Mouse (Mus musculus) embryonic facial prominence, embryonic 15.5 days (tissue): ENCODE results near the gene Tfip11. TPM values are rescaled to one million over a fixed set of nuclear protein-coding genes. Genes with fewer than 3 reads are reported as not detected.

Experiments
- ATAC-seq: fragments of 200-750 bp; cut with Nextera tagmentation; 2 replicates; pipeline ENCODE4 v1.8.0; 2017; ENCODE audit warnings: low read depth, moderate TSS enrichment; ENCODE audit not compliant: insufficient number of reproducible peaks, low FRiP score, low TSS enrichment
- H3K27ac ChIP-seq: fragments of 300-500 bp; sonication (generic); replicated peaks from 2 replicates; pipeline ENCODE4 v1.5.1; 2015; ENCODE audit warnings: mild to moderate bottlenecking, inconsistent platforms
- H3K27me3 ChIP-seq: fragments of 300-500 bp; sonication (generic); 2 replicates; pipeline ENCODE4 v1.6.1; 2015; ENCODE audit warnings: inconsistent platforms
- H3K36me3 ChIP-seq: fragments of 300-500 bp; sonication (generic); 2 replicates; pipeline ENCODE4 v1.6.1; 2015; ENCODE audit warnings: mild to moderate bottlenecking, inconsistent platforms
- H3K4me1 ChIP-seq: fragments of 300-500 bp; sonication (generic); 2 replicates; pipeline ENCODE4 v1.6.1; 2015; ENCODE audit warnings: inconsistent platforms
- H3K4me2 ChIP-seq: fragments of 300-500 bp; sonication (generic); replicated peaks from 2 replicates; pipeline ENCODE4 v1.6.1; 2015; ENCODE audit warnings: mild to moderate bottlenecking, inconsistent platforms
- H3K4me3 ChIP-seq: fragments of 300-500 bp; sonication (generic); replicated peaks from 2 replicates; pipeline ENCODE4 v1.5.1; 2015; ENCODE audit warnings: mild to moderate bottlenecking, inconsistent platforms
- H3K9ac ChIP-seq: fragments of 300-500 bp; sonication (generic); 2 replicates; pipeline ENCODE4 v1.6.1; 2015; ENCODE audit warnings: inconsistent platforms
- H3K9me3 ChIP-seq: fragments of 300-500 bp; sonication (generic); replicated peaks from 2 replicates; pipeline ENCODE4 v1.6.1; 2016; ENCODE audit warnings: inconsistent platforms
- WGBS: fragments of 180-500 bp; shearing (Covaris S2); methylation state at CpG from one replicate; pipeline ENCODE4 v1.1.7; 2015; 5-methylcytosine and 5-hydroxymethylcytosine counted together
- polyA plus RNA-seq: library from polyadenylated mRNA; unstranded; fragments of >200 nt; fragmentation: Nextera tagmentation; extraction: Ambion mirVana; gene quantifications from 2 replicates; pipeline ENCODE4 v1.2.1, GENCODE M21; 2015

Tfip11 gene
- 30.5 and 31.1 TPM in 2 replicates for polyA plus RNA-seq

- peak within 1 kb of the TSS; percentile 65 for H3K4me2 ChIP-seq
- no peaks in the 10 kb centered on the region for H3K27me3 ChIP-seq
- H3K27ac ChIP-seq: peak within 1 kb of the TSS; percentile 80
- ATAC-seq: peak; percentile 82
- H3K9me3 ChIP-seq: no peaks in the 10 kb centered on the region
- 7% methylated on average over 48 of the region's 48 CpGs for WGBS
- H3K9ac ChIP-seq: peak within 1 kb of the TSS; percentile 75
- peaks cover 30% of the 10 kb centered on the region for H3K4me1 ChIP-seq
- H3K36me3 ChIP-seq: peaks cover 33% of the 10 kb centered on the region
- peak within 1 kb of the TSS; percentile 94 for H3K4me3 ChIP-seq
Measured at GRCm38 (mm10) chr5:112325546-112326445, at the start of gene Tfip11. Gene Tfip11, plus strand, starts transcription at chr5:112326358.

GRCm38 (mm10) chr5:112276907-112277348, 49.2 kb upstream of the Tfip11 start:
- ATAC-seq: no peak; the same call in 1 of the 2 replicates
- Histone ChIP-seq H3K36me3 (no peaks in the 10 kb centered on the region), H3K4me2 (peak overlapping the region; percentile 79), H3K27ac (peak overlapping the region; percentile 68), H3K9ac (peak overlapping the region; percentile 77), H3K9me3 (no peaks in the 10 kb centered on the region), H3K4me1 (peaks cover 49% of the 10 kb centered on the region), H3K4me3 (peak overlapping the region; percentile 82), H3K27me3 (no peaks in the 10 kb centered on the region; the same call in 1 of the 2 replicates)
- under 1% methylated on average over 24 of the region's 24 CpGs for WGBS

GRCm38 (mm10) chr5:112277906-112278470, 48.2 kb upstream of the Tfip11 start:
- Histone ChIP-seq H3K27ac (no peak overlapping the region), H3K36me3 (no peaks in the 10 kb centered on the region), H3K27me3 (no peaks in the 10 kb centered on the region), H3K9me3 (no peaks in the 10 kb centered on the region), H3K9ac (no peak overlapping the region), H3K4me2 (peak overlapping the region; percentile 79; the same call in 1 of the 2 replicates), H3K4me1 (peaks cover 58% of the 10 kb centered on the region), H3K4me3 (peak overlapping the region; percentile 82; the same call in 1 of the 2 replicates)
- ATAC-seq: no peak
- 86% methylated on average over 11 of the region's 11 CpGs for WGBS

GRCm38 (mm10) chr5:112279181-112280021, 46.8 kb upstream of the Tfip11 start:
- 69% methylated on average over 17 of the region's 17 CpGs for WGBS
- no peaks in the 10 kb centered on the region for H3K27me3 ChIP-seq
- H3K36me3 ChIP-seq: no peaks in the 10 kb centered on the region
- no peak overlapping the region for H3K4me3 ChIP-seq
- no peak overlapping the region; the same call in 1 of the 2 replicates for H3K27ac ChIP-seq
- H3K4me1 ChIP-seq: peaks cover 71% of the 10 kb centered on the region
- no peak for ATAC-seq
- H3K9me3 ChIP-seq: no peaks in the 10 kb centered on the region
- no peak overlapping the region for H3K4me2 ChIP-seq
- H3K9ac ChIP-seq: no peak overlapping the region

GRCm38 (mm10) chr5:112280151-112280550, 46.0 kb upstream of the Tfip11 start:
- 76% methylated on average over 7 of the region's 7 CpGs for WGBS
- peaks cover 71% of the 10 kb centered on the region for H3K4me1 ChIP-seq
- no peak overlapping the region for H3K4me3 ChIP-seq
- no peaks in the 10 kb centered on the region for H3K27me3 ChIP-seq
- H3K4me2 ChIP-seq: no peak overlapping the region
- no peak for ATAC-seq
- no peaks in the 10 kb centered on the region for H3K9me3 ChIP-seq
- H3K27ac ChIP-seq: no peak overlapping the region; the same call in 1 of the 2 replicates
- H3K36me3 ChIP-seq: no peaks in the 10 kb centered on the region
- H3K9ac ChIP-seq: no peak overlapping the region

- H3K9me3 ChIP-seq: no peaks in the 10 kb centered on the region
- no peak overlapping the region for H3K4me2 ChIP-seq
- peaks cover 77% of the 10 kb centered on the region for H3K4me1 ChIP-seq
- no peak overlapping the region for H3K9ac ChIP-seq
- no peaks in the 10 kb centered on the region for H3K27me3 ChIP-seq
- no peak overlapping the region for H3K4me3 ChIP-seq
- no peak for ATAC-seq
- H3K27ac ChIP-seq: no peak overlapping the region
- no peaks in the 10 kb centered on the region for H3K36me3 ChIP-seq
- 39% methylated on average over 15 of the region's 15 CpGs for WGBS
Measured at GRCm38 (mm10) chr5:112280863-112281660, 45.1 kb upstream of the Tfip11 start.

- Histone ChIP-seq H3K9me3 (no peaks in the 10 kb centered on the region), H3K27ac (0 out of 2 replicates have a peak overlapping the region, but pooled peaks have one; percentile 13), H3K36me3 (no peaks in the 10 kb centered on the region), H3K9ac (no peak overlapping the region), H3K4me3 (no peak overlapping the region), H3K4me1 (peaks cover 77% of the 10 kb centered on the region), H3K27me3 (no peaks in the 10 kb centered on the region), H3K4me2 (no peak overlapping the region)
- 76% methylated on average over 4 of the region's 4 CpGs for WGBS
- ATAC-seq: no peak
Measured at GRCm38 (mm10) chr5:112281676-112282075, 44.5 kb upstream of the Tfip11 start.

GRCm38 (mm10) chr5:112282123-112282779, 43.9 kb upstream of the Tfip11 start:
- ATAC-seq: no peak
- no peak overlapping the region for H3K27ac ChIP-seq
- H3K9ac ChIP-seq: no peak overlapping the region
- no peaks in the 10 kb centered on the region for H3K36me3 ChIP-seq
- H3K4me2 ChIP-seq: no peak overlapping the region
- H3K4me3 ChIP-seq: no peak overlapping the region
- no peaks in the 10 kb centered on the region for H3K9me3 ChIP-seq
- peaks cover 76% of the 10 kb centered on the region for H3K4me1 ChIP-seq
- H3K27me3 ChIP-seq: no peaks in the 10 kb centered on the region
- 64% methylated on average over 6 of the region's 6 CpGs for WGBS

GRCm38 (mm10) chr5:112282780-112283482, 43.2 kb upstream of the Tfip11 start:
- H3K27me3 ChIP-seq: no peaks in the 10 kb centered on the region
- H3K4me3 ChIP-seq: no peak overlapping the region
- no peak overlapping the region for H3K4me2 ChIP-seq
- no peak for ATAC-seq
- H3K9ac ChIP-seq: no peak overlapping the region
- H3K27ac ChIP-seq: no peak overlapping the region
- 55% methylated on average over 9 of the region's 9 CpGs for WGBS
- H3K9me3 ChIP-seq: no peaks in the 10 kb centered on the region
- H3K4me1 ChIP-seq: peaks cover 75% of the 10 kb centered on the region
- H3K36me3 ChIP-seq: no peaks in the 10 kb centered on the region
